Mouse (Mus musculus) left cerebral cortex, postnatal 14 days (tissue): ENCODE data around the gene Mdm4. TPM values are rescaled to one million over a fixed set of nuclear protein-coding genes. Genes with fewer than 3 reads are reported as not detected.

ENCODE experiments used
- DNase-seq, 2 experiments: peaks; one replicate each; pipeline ENCODE4 v3.0.0; 2021 to 2022; ENCODE audit warnings: low spot score in 2 of 2, mixed read lengths in 1 of 2
- intact Hi-C: fragments of 180-260 bp; cut with DNase I; formaldehyde crosslinking; loops from one replicate; pipeline ENCODE4 v1.15.1; 2025
- long read RNA-seq, 2 experiments: library from polyadenylated mRNA; stranded (forward); transcript quantifications; one replicate each; pipeline ENCODE4 v2.0.0; 2021
- total RNA-seq, 2 experiments: library from RNA; stranded (reverse); gene quantifications; 2 replicates each; pipeline ENCODE4 v1.2.3; 2021

Gene Mdm4
- total RNA-seq, result 10 to 100 TPM; 79.1 to 80.6 TPM
- long read RNA-seq, experiment 1, full-length matches to known transcripts, result 1 of 9 reads
- long read RNA-seq, experiment 1, partial matches to known transcripts, result 0 of 9 reads
- long read RNA-seq, experiment 1, other reads (novel, unspliced or antisense), result 8 of 9 reads
- long read RNA-seq, experiment 2, full-length matches to known transcripts, result 2 of 8 reads
- long read RNA-seq, experiment 2, partial matches to known transcripts, result 1 of 8 reads
- long read RNA-seq, experiment 2, other reads (novel, unspliced or antisense), result 5 of 8 reads

DNA sequence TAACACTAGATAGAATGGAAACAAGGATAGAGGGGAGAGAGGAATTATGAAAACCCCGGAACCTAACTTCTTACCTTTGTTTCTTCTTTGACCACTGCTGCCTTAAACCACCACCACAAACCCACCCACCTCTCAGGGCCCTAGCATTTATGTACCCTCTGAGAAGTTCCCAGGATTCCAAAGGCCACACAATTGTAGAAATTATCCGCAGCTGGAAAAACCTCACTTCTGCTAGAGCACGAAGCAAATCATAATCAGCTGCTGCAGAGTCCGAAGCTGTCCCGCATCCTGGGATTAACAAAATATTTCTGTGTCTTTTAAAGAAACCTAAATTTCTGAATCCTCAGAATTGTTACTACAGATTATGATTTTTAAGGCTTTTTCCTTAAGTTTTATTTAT, at the start of gene Mdm4:
Gene Mdm4 (minus strand): TSS at position 101 of the 400 bp plus-strand sequence.
- intact Hi-C loops, result loop anchor here (10.0 kb wide), 1 partner anchor 274 kb away; the partner anchor contains the start of gene Golt1a
- no peak for DNase-seq

DNA sequence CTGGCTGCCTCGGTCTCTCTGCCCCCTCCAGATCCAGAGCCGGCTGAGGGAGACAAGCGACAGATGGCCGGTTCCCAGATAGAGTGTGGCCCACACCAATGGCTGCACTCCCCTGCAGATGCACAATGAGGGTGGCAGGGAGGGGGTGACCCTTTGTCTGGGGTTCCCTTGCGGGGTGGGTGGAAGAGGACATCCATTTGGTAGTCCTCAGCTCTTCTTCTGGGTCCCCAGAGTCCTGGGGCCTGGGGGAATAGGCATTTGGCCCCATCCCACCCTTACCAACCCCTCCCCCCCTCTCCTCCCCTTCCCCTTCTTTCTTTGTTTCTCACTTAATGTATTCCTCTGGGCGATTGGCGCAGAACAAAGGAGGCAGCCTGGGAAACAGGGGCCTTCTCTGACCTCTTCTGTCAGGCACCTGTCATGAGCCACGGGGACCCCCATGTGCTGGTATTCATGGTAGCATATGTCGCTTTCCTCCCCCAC, 49.8 kb upstream of the Mdm4 start:
- intact Hi-C loops, result no loop called here
- DNase-seq, result no peak

DNA sequence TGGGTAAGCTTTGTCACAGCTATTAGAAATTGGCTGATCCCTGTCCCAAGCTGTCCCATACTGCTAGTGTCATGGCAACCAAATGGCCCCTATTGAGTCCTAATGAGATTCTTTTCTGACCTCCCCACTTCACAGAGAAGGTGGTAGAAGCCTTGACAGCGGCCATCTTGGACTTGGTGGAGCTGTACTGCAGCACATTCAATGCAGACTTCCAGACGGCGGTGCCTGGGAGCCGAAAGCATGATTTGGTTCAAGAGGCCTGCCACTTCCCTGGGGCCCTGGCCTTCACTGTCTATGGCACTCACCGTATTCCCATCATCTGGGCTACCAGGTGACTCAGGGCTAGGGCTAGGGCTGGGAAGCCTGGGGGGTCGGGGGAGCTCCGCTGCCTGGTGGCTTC, 49.1 kb upstream of the Mdm4 start:
- no peak for DNase-seq
- intact Hi-C loops, result loop anchor here (2.0 kb wide), 1 partner anchor 31 kb away; no protein-coding TSS in a partner anchor

DNA sequence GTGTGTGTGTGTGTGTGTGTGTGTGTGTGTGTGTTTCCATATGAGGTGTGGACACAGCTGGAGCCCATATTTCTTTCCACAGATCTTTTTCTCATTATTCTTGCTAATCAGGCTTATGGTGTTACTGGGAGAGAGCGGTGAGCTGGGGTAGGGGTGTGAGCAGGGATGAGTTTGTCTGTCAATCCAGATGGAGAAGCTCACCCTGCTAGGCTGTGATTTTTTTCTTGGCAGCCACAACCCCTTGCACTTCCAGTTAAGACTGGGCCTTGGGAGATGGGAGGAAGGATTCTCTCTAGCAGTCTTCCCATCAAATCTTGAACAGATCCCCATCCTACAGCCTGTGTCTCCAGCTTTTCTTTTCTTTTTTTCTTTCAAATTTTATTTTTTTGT, 48.0 kb upstream of the Mdm4 start:
- peak in 1 of 2 experiments; percentile 55 for DNase-seq
- intact Hi-C loops, result loop anchor here (2.0 kb wide), 1 partner anchor 30 kb away; no protein-coding TSS in a partner anchor

DNA sequence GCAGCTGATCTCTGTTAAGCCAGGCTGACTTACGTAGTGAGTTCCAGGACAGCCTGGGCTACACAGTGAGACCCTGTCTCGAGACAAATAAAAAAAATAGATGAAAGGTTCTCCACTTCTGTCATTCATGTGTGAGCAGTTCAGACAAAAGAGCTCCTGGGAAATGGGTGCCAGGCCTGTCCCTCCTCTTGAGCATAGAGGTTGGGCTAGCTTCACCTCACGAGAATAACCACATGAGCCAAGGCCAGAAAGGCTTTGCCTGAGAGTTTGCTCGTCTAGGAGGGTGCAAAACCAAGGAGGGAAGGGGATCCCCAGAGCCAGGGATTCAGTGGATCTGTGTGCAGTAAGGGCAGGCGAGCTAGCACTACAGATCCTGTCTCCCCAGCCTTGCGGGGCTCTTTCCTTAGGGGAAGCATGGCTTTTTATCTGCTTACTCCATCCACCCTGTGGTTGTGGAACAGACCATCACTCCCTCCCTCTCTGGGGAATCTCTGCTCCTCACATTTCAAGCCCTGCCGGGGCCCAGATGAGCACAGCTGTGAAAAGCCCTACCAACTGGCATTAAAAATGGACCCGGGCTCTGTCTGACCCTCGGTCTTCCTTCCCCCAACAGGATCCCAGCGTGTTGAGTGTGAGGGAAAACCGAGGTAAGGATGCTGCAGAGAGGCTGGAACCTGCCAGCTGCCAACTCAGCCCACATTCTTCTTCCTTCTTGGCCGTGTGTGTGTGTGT, 47.4 kb upstream of the Mdm4 start:
- peak in 1 of 2 experiments; percentile 26 for DNase-seq

DNA sequence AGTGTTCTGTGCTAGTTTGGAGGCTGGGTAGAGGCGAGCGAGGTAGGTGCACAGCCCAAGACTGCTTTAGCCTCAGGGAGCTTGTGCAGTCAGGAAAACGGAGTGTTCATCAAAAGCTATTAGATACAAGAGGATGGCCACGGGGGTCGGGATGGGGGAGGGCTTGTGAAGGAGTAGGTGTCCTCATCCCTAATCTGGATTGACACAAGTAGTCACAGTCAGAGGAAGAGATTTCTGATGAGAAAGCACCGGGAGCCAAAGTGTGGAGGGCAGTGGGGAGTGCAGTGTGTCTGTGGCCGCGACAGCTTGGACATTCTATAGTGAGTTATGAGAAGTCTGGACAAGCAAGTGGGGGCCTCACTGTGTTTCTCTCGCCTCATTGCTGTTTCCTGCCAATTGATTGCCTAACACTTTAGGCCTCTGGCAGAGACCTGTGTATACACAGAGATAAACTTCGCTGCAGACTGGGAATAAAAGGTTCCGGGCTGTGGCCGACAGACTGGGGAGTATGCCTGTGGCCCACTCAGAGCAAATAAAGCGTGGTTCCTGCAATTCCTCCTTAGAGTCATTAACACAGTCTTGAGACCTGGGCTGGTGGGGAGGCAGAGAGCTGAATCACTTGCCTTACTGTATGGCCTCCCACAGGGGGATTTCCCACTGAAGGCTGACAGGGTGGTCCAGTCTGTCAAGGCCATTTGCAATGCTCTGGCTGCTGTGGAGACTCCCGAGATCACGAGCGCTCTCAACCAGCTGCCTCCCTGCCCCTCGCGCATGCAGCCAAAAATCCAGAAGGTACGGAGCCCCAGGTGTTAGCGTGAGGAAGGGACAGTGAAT, 46.5 kb upstream of the Mdm4 start:
- no peak for DNase-seq
- intact Hi-C loops, result no loop called here

More for the DNA sequence above, 47.4 kb upstream of the Mdm4 start:
- intact Hi-C loops, result loop anchor here (2.0 kb wide), 1 partner anchor 29 kb away; no protein-coding TSS in a partner anchor

DNA sequence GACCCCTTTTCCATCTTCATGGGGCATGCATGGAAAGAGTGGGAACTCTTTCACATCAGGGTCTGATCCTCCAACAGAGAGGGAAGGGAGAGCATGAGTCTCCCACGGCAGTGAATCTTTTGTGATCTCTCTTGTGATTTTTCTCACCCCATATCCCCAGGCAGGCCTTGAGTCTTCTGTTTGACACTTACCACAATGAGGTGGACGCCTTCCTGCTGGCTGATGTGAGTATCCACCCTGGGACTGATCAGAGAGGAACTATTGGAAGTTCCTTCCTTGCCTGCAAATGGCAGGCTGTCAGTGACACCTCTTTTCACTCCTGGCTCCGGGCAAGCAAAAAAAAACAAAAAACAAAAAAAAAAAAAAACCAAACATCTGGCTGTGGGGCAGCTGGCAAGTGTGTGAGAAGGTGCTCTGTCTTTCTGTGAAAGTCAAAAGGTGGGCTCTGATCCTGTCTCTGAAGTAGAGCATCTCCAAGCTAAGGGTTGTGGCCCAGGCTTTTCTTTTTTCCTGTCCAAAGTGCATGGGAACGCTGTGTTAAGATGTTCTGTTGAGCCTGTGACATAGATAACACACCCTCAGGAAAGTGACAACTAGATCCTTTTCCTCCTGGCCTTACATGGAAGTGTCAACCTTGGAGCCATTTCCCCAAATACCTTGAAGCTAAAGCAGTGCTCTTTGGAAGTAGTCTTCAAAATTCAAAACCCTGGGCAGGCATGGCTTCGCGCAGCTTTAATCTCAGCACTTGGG, 45.5 kb upstream of the Mdm4 start:
- intact Hi-C loops, result no loop called here
- DNase-seq, result no peak

DNA sequence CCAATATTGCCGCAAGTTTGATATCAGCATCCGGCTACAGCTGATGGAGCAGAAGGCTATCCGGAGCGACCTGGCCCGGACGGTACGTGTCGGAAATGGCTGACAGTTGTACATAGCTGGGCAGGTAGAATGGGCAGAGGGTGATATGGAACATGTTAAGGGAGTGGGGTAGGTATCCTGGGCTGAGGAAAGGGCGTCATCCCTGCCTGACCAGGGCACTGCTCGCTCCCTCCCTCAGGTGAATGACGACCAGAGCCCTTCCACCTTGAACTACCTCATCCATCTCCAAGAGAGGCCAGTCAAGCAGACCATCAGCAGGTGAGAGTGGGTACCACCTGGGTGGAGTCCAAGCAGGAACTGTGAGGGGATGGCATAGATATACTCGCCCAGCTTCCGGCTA, 44.2 kb upstream of the Mdm4 start:
- no peak for DNase-seq
- intact Hi-C loops, result no loop called here

DNA sequence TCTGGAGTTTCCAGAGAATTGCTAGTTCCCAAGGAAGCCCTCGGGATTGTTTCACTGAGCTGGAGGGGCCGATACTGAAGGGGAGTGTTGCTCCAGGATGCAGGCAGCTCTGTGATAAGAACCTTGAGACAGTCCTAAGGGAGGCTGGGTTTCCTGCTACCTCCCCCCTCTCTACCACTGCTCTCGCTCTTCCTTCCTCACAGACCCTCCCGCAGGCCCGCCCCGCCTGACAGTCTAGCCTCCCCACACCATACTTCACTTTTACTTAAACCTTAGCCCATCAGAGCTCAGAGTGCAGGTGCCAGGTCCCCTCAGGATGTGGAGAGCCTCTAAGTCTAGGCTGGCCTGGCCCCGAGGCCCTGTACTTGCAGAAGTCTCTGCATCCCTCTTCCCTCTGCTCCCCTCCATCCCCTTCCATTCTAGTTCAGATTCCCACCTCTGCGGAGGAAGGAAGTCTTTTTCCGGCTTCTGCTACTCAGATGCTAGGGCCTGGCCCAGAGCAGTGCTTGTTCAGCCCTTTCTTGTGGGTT, 43.0 kb upstream of the Mdm4 start:
- DNase-seq, result no peak
- intact Hi-C loops, result no loop called here

DNA sequence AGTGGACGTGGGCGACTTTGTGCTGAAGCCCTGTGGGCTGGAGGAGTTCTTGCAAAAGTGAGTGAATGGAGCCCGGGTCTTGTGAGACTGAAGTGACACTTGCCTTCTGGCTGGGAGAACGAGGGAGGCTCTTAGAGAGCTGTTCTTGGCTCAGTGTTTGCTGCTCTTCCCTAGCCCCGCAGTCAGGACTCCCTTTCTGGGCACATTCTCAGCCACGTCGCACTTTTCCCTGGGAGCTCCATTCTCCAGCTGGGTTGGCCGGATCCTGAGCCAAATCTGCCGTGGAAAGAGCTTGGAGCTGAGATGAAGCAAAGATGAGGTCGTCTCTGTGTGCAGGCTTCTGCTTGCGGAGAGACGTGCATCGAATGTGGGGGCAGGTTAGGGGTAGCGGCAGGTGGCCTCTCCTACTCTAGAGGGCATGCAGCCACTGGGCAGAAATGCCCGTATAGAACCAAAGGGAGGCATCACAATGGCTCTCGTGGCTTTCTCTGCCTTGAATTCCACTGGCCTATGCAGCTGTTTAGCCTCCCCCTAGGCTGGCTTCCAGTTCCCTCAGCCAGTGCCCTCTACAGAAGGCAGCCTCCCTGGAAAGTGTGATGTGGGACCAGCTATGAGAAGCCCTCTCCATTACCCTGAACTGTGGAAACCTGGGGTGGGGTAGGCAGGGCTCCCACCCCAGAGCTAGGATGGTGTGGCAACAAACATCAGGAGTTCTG, 41.5 kb upstream of the Mdm4 start:
- intact Hi-C loops, result no loop called here
- peak; percentile 62 to 63 for DNase-seq

DNA sequence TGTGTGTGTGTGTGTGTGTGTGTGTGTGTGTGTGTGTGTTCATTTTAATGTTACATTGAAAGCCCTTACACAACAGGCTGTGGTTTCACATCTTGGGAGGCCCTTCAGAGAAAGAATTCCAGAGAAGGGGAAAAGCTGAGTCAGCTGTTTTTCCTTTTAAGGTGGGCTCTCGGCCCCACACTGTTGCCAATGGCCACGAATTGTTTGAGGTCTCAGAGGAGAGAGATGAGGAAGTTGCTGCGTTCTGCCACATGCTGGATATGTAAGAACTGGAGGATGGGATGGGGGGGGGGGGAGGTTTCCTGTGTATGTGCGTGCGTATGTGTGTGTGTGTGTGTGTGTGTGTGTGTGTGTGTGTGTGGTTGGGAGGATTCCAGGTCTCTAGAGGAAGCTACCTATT, 39.8 kb upstream of the Mdm4 start:
- intact Hi-C loops, result no loop called here

DNA sequence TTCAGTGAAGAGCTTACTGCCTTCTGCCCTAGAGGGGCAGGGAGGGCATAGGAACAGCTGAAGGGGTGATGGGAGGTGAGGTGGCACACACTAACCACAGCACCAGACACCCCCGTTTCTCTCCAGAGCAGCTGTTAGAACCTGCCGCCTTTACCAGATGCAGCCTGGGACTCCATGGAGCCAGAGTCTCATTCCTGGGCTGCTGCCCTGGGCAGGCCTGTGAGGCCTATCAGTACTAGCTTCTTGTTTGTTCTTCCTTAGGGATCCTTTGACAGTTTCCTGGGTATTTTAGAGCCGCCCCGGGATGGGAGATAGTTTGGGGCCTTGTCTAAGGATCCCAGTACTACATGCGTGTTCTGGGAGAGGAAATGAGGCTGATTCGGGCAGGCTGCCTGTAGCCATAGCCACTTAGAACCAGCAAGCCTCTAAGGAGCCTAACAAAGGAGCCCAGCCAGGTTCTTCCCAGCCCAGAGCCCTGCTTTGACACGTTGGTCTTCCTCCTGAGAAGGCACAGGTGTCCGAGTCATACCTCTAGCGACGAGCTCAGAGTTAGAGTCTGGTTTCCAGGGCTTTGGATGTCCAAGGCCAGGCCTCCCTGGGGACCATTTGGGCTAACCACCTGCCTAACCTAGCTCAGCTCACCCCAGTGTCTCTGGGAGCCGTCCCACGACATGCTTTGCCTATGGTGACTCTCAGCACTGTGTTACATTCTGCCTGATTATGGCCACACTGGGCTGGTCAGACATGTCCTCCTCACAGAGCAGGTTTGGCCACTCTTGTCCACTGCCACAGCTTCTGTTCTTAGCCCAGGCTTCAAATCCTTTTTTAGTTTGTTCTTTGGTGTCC, 39.1 kb upstream of the Mdm4 start:
- DNase-seq, result no peak
- intact Hi-C loops, result no loop called here

More for the DNA sequence above, 39.8 kb upstream of the Mdm4 start:
- no peak for DNase-seq

DNA sequence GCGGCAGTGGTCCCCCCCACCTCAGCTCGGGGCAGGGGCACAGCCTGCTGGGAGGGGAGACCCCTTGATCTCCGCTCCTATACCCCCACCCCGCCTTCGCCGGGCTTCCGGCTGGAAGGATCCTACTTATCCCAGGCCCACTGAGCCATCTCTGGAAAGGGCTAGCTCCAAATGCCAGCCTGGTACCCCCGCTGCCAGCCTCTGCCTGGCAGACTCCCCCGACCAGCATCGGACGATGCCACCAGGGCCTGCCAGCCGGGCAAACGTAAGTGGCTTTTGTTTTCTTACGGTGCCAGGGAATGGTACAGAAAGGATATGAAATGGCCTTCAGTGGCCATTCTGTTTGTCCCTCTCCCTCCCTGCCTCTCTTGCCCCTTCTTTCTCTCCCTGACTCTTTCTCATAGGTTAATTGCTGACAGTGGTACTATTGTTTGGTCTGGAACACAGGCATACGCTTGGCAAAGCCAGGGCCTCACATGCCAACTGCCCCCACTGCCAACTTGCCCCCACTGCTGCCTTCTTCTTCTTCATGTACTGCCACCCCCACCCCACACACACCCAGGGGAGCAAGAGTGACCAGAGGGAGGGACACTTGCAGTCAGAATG, 38.4 kb upstream of the Mdm4 start:
- DNase-seq, result no peak
- intact Hi-C loops, result no loop called here

DNA sequence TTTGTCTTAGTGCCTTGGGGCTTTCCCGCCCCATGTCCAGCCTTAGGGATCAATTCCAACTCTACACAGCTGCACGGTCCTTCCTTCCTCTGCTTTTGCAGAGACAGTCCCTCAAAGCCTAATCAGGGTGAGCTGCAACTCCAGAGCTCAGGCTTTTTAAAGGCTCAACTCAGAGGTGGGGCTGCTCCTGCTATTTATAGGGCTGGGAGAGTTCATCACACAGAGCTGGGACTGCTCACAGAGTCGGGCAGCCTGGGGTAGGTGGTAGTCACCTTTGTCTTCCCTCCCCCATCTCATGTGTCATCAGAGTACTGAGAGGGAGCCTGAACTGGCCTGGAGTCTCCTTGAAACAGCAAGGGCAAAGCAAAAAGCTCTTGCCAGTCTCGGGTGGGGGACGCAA, 37.9 kb upstream of the Mdm4 start:
- no peak for DNase-seq
- intact Hi-C loops, result no loop called here

DNA sequence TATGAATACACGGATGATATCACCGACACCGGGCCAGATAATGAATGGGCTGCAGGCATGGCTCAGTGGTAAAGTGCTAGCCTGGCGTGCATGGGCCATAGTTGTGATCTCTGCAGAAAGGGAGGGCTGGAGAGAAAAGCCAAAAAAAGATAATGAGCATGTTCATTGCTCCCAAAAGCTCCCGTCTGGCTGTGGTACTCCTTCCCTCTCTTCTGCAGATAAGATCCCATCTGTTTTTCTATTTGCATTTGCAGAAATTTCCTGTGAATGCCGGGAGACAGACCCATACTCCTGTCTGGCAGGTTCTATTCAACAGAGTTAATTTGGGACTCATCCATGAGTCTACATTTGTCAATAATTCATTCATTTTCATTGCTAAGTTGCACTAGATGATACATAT, 32.8 kb upstream of the Mdm4 start:
- no peak for DNase-seq
- intact Hi-C loops, result no loop called here

DNA sequence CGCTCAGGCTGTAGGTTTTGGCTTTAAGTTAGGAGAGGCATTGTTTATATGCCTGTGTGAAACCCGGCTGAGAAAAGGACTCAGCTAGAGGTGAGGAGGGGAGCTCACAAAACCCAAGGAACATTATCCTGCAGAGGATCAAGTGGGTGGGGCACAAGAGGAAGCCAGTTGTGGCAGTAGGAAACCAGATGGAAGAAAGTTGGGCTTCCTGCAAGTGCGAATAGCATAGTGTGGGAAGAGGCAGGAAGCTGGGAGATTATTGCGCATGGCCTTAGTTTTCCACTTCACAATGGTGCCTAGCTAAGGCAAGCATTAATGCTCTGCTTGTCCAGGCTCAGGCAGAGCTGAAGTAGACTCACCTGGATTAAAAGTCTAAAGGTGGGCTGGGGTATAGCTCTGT, 30.3 kb upstream of the Mdm4 start:
- DNase-seq, result no peak
- intact Hi-C loops, result no loop called here

DNA sequence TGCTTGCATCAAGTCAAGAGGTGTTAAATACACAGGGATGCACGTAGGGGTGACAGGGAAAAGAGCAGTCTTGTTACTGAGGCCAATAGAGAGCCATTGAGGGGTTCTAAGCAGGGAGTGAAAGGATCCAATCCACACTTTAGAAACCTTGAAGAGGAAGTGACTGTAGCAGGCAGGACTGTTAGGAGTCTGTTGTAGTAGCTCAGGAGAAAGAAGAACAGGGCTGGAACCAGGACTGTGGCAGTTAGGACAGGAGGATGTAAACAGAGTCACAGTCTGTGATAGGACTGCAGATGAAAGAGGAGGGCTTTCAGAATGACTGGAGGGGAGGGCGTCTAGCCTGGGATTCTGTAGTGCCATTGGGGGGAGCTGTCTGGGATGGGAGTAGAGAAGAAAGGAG, 29.2 kb upstream of the Mdm4 start:
- DNase-seq, result no peak
- intact Hi-C loops, result no loop called here
